Mouse (Mus musculus) cortical plate, adult 2 months (tissue): Measurements from ENCODE around the gene Il6st.

Experiments
- CTCF ChIP-seq: fragments of 200-500 bp; IDR thresholded peaks from 2 replicates; pipeline ENCODE4 v1.5.1; 2011; ENCODE audit warnings: mild to moderate bottlenecking, control low read depth, low read length; ENCODE audit not compliant: insufficient read depth; ENCODE audit errors: extremely low read depth
- POLR2A ChIP-seq: fragments of 200-500 bp; IDR thresholded peaks from 2 replicates; pipeline ENCODE4 v1.6.1; 2011; ENCODE audit warnings: mild to moderate bottlenecking, low read length, control low read depth; ENCODE audit not compliant: insufficient read depth; ENCODE audit errors: extremely low read depth

GRCm38 (mm10) chr13:112438001-112438868, 25.6 kb upstream of the Il6st start:
- TF ChIP-seq CTCF (no peak), POLR2A (no peak)
